Mouse (Mus musculus): ENCODE data around the gene Stac. TPM values are rescaled to one million over a fixed set of nuclear protein-coding genes. Genes with fewer than 3 reads are reported as not detected.

The Stac gene
- polyA plus RNA-seq, 1 experiment from 2014 or later, result 0.97 TPM

DNA sequence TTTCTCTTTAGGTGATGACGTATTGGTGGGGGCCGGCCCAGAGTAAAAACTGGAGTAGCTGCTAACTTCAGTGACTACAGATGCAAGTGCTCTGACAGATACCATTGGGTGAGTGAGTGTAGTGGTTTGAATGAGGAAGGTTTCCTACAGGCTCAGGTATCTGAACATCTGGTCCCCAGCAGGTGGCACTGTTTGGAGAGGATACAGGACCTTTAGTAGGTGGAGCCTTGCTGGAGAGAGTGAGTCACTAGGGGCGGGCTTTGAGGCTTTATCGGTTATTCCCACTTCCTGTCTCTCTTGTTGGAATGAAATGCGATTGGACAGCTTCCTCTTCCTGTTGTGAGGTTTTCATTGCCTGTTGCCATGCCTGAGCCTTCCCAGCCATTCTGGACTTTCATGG, 118.5 kb downstream of the Stac start:
- Histone ChIP-seq H3K9me3 (ENCODE audit: control insufficient read depth, low read length) (no peaks in the 10 kb centered on the region), H3K36me3 (ENCODE audit: control insufficient read depth, insufficient read depth, low read length) (no peaks in the 10 kb centered on the region), H3K4me2 (ENCODE audit: low read depth, low read length) (no peak overlapping the region), H3K4me3 (ENCODE audit: low read length) (no peak overlapping the region), H3K9ac (ENCODE audit: low read length) (no peak overlapping the region), H3K4me1 (replicated peaks; ENCODE audit: control insufficient read depth, insufficient read depth, low read length) (no peaks in the 10 kb centered on the region), H3K27me3 (ENCODE audit: control insufficient read depth, insufficient read depth, low read depth, low read length) (no peaks in the 10 kb centered on the region), H3K27ac (ENCODE audit: low read length) (no peak overlapping the region)
- 71% methylated on average over 5 of the region's 5 CpGs for WGBS
- ATAC-seq (ENCODE audit: low read depth), result no peak

DNA sequence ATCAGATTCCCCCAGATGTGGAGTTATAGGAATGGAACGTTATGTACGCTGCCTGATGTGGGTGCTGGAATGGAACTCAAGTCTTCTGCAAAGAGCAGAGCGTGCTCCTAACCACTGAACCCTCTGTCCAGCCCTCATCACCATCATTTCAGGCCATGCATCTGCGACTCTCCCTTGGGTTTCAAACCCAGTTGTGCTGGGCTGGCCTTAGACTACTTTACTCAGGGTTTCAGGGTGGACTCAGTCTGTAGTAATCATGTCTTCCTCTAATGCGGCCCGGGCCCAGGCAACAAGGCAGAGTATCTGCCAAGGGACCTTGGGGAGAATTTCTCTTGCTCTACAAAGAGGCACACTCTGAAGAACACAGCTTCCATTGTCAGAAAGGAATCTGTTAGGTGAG, 126.0 kb downstream of the Stac start:
- no peaks in the 10 kb centered on the region for H3K4me1 ChIP-seq (replicated peaks; ENCODE audit: control insufficient read depth, insufficient read depth, low read length)
- no peaks in the 10 kb centered on the region for H3K36me3 ChIP-seq (ENCODE audit: control insufficient read depth, insufficient read depth, low read length)
- H3K9me3 ChIP-seq (ENCODE audit: control insufficient read depth, low read length), result no peaks in the 10 kb centered on the region
- H3K27me3 ChIP-seq (ENCODE audit: control insufficient read depth, insufficient read depth, low read depth, low read length), result no peaks in the 10 kb centered on the region
- WGBS, result 92% methylated on average over 6 of the region's 6 CpGs
- no peak overlapping the region for H3K4me3 ChIP-seq (ENCODE audit: low read length)
- ATAC-seq (ENCODE audit: low read depth), result no peak
- H3K27ac ChIP-seq (ENCODE audit: low read length), result no peak overlapping the region
- no peak overlapping the region for H3K4me2 ChIP-seq (ENCODE audit: low read depth, low read length)
- no peak overlapping the region for H3K9ac ChIP-seq (ENCODE audit: low read length)

DNA sequence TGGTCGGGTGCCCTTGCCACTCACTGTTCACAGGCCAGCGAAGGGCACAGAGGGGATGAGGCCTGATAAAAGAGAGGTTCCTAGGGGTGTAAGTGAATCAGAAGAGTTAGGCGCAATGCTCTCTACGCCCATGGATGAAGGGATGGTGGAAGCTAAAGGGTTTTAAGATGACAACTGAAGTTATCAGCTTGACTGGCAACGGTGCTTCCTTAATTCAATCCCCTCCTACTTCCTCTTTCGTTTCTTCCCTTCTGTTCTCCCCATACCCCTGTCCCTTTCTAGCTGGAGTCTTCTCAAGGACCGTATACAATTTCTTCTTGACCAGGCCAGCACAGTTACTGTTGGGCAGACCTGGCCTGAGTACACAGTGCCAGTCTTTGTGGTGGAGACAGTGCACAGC, 126.9 kb downstream of the Stac start:
- H3K4me1 ChIP-seq (replicated peaks; ENCODE audit: control insufficient read depth, insufficient read depth, low read length), result no peaks in the 10 kb centered on the region
- no peak overlapping the region for H3K4me3 ChIP-seq (ENCODE audit: low read length)
- no peaks in the 10 kb centered on the region for H3K27me3 ChIP-seq (ENCODE audit: control insufficient read depth, insufficient read depth, low read depth, low read length)
- H3K36me3 ChIP-seq (ENCODE audit: control insufficient read depth, insufficient read depth, low read length), result no peaks in the 10 kb centered on the region
- no peak overlapping the region for H3K9ac ChIP-seq (ENCODE audit: low read length)
- H3K9me3 ChIP-seq (ENCODE audit: control insufficient read depth, low read length), result no peaks in the 10 kb centered on the region
- H3K4me2 ChIP-seq (ENCODE audit: low read depth, low read length), result no peak overlapping the region
- H3K27ac ChIP-seq (ENCODE audit: low read length), result no peak overlapping the region
- no peak for ATAC-seq (ENCODE audit: low read depth)
- WGBS, result 63% methylated on average over 7 of the region's 7 CpGs

DNA sequence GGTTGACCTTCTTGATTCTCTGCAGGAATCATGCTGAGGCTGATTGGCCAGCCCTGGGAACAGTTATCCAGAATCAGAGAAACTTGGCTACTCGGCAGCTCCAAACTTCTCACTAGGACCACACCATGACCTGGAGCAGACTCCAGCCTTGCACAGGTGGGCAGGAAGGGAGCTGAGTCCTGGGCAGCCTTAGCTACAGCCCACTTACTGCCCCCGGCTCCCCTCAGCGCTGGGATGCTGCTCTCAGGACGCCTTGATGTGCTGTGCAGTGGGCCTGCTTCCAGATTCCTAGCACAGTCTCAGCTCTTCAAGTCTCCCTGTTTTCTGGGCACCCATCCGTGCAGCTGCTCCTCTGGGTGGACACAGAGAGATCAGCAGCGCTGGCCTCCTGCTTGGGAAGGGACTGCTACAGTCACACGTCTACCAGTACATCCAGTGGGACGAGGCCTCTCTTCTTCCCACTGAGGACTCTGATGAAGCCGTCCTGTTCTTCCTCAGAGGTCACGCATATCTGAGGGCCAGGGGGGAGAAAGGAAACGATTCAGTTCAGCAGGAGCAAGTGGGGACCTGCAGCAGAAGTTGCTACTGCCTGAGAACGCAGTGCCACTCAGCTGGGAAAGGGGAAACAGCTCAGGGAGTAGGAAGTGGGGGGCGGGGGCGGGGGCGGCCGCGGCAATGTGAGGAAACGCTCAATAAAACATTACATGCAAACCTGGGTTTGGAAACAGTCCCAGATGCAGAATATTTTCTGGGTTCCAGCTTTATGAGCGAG, 127.7 kb downstream of the Stac start:
- H3K4me2 ChIP-seq (ENCODE audit: low read depth, low read length), result peak overlapping the region; percentile 28; the same call in 1 of the 2 replicates
- H3K9ac ChIP-seq (ENCODE audit: low read length), result no peak overlapping the region
- ATAC-seq (ENCODE audit: low read depth), result peak; percentile 38; the same call in 1 of the 2 replicates
- no peaks in the 10 kb centered on the region for H3K4me1 ChIP-seq (replicated peaks; ENCODE audit: control insufficient read depth, insufficient read depth, low read length)
- peak overlapping the region; percentile 9; the same call in 1 of the 2 replicates for H3K27ac ChIP-seq (ENCODE audit: low read length)
- H3K4me3 ChIP-seq (ENCODE audit: low read length), result no peak overlapping the region
- H3K27me3 ChIP-seq (ENCODE audit: control insufficient read depth, insufficient read depth, low read depth, low read length), result no peaks in the 10 kb centered on the region
- WGBS, result 38% methylated on average over 19 of the region's 19 CpGs
- H3K9me3 ChIP-seq (ENCODE audit: control insufficient read depth, low read length), result no peaks in the 10 kb centered on the region
- no peaks in the 10 kb centered on the region for H3K36me3 ChIP-seq (ENCODE audit: control insufficient read depth, insufficient read depth, low read length)

DNA sequence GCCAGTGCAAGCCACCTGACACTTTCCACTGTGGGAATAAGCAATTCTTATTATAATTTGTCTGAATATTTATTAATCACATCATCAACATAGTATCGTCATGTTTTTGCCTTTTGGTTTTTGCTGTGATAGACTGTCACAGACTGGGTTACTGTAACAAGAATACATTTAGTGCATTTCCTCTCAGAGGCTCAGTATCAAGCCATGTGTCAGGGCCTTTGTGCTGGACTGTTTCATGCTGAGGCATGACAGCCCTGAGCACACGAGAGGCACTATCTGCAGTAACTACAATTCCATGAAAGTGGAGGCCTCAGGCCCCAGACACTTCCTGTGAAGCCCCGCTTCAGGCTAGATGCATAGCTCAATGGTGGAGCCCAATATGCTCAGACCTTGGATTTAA, 133.4 kb downstream of the Stac start:
- H3K27me3 ChIP-seq (ENCODE audit: control insufficient read depth, insufficient read depth, low read depth, low read length), result no peaks in the 10 kb centered on the region
- H3K4me3 ChIP-seq (ENCODE audit: low read length), result no peak overlapping the region
- H3K27ac ChIP-seq (ENCODE audit: low read length), result no peak overlapping the region
- WGBS, result 61% methylated on average over 3 of the region's 3 CpGs
- ATAC-seq (ENCODE audit: low read depth), result no peak
- H3K4me1 ChIP-seq (replicated peaks; ENCODE audit: control insufficient read depth, insufficient read depth, low read length), result no peaks in the 10 kb centered on the region; the same call in 1 of the 2 replicates
- no peaks in the 10 kb centered on the region for H3K9me3 ChIP-seq (ENCODE audit: control insufficient read depth, low read length)
- H3K4me2 ChIP-seq (ENCODE audit: low read depth, low read length), result no peak overlapping the region
- H3K9ac ChIP-seq (ENCODE audit: low read length), result no peak overlapping the region
- H3K36me3 ChIP-seq (ENCODE audit: control insufficient read depth, insufficient read depth, low read length), result no peaks in the 10 kb centered on the region

DNA sequence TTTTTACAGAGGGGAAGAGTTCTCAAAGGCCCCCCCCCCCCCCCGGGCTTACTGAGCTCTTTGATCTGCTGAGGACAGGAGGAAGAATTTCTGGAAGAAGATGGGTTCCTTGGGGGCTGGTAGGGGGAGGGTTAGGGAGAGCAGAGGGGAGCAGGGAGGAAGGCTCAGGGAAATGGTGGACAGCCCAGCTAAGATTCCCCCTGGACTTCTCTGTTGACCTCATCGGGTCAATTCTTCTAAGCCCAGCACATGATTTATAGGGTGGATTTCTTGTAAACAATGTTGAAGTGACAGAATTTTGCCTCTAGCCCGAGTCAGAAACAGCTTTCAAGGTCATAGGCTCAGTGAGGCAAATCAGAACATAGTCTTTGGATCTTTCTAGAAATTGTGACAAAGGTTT, 137.3 kb downstream of the Stac start:
- Histone ChIP-seq H3K4me1 (replicated peaks; ENCODE audit: control insufficient read depth, insufficient read depth, low read length) (no peaks in the 10 kb centered on the region; the same call in 1 of the 2 replicates), H3K36me3 (ENCODE audit: control insufficient read depth, insufficient read depth, low read length) (no peaks in the 10 kb centered on the region)
- ATAC-seq (ENCODE audit: low read depth), result peak; percentile 79

DNA sequence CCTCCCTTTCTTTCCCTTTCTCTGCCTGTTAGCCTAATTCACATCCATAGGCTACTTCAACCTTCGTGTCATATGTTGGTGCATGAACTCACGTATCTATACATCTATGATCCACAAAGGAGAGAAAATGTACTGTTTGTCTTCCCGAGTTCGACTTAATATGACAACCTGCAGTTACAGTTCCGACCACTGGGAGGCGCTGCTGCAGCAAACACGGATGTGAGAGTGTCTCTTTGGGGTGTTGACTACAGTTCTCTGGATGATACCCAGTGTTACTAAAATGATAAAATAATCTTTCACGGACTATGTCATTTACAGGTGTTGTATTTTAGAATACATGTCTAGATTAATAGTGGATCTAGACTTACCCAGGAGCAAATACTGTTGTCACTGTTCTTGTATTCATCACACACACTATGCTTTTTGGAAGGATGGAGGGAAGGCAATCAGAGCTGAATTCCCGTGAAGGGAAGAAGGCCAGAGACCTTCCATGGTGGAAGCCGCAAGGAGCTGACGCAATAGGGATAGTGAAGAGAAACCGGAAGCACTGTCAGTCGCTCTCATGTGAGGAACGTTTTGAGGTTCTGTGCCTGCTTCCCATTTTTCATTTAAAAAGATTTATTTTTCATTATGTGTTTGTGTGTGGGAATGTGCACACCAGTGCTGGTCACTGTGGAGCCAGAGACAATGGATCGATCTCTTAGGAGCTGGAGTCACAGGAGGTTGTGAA, 138.5 kb downstream of the Stac start:
- 58% methylated on average over 15 of the region's 15 CpGs for whole genome bisulfite sequencing
- no peaks in the 10 kb centered on the region for H3K9me3 ChIP-seq (ENCODE audit: control insufficient read depth, low read length)
- no peak overlapping the region for H3K4me3 ChIP-seq (ENCODE audit: low read length)

More for the DNA sequence above, 137.3 kb downstream of the Stac start:
- no peak overlapping the region for H3K4me3 ChIP-seq (ENCODE audit: low read length)
- H3K27me3 ChIP-seq (ENCODE audit: control insufficient read depth, insufficient read depth, low read depth, low read length), result no peaks in the 10 kb centered on the region
- no peak overlapping the region for H3K27ac ChIP-seq (ENCODE audit: low read length)
- H3K9me3 ChIP-seq (ENCODE audit: control insufficient read depth, low read length), result no peaks in the 10 kb centered on the region
- no peak overlapping the region for H3K9ac ChIP-seq (ENCODE audit: low read length)
- 18% methylated on average over 3 of the region's 3 CpGs for WGBS
- no peak overlapping the region for H3K4me2 ChIP-seq (ENCODE audit: low read depth, low read length)

DNA sequence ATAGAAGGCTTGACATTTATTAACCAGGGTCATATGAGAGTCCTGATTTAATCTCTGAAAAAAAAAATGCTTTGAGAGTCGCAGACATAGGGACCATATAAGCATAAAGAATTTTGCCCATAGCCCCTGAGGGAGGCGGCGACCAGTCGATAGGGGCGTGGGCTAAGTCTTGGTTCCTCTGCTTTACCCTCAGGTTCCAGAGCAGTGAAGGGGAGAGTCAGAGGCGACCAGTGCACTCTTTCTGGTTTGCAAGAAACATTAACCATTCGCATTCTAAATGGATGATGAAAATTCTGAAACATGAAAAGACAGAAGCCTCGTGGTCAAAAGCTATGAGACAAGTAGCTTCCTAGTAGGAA, 139.2 kb downstream of the Stac start:
- no peak for ATAC-seq (ENCODE audit: low read depth)
- Histone ChIP-seq H3K4me3 (ENCODE audit: low read length) (no peak overlapping the region), H3K36me3 (ENCODE audit: control insufficient read depth, insufficient read depth, low read length) (no peaks in the 10 kb centered on the region), H3K9ac (ENCODE audit: low read length) (no peak overlapping the region), H3K4me1 (replicated peaks; ENCODE audit: control insufficient read depth, insufficient read depth, low read length) (no peaks in the 10 kb centered on the region; the same call in 1 of the 2 replicates), H3K27me3 (ENCODE audit: control insufficient read depth, insufficient read depth, low read depth, low read length) (no peaks in the 10 kb centered on the region), H3K4me2 (ENCODE audit: low read depth, low read length) (no peak overlapping the region), H3K27ac (ENCODE audit: low read length) (no peak overlapping the region), H3K9me3 (ENCODE audit: control insufficient read depth, low read length) (no peaks in the 10 kb centered on the region)
- WGBS, result 63% methylated on average over 8 of the region's 8 CpGs

More for the DNA sequence above, 138.5 kb downstream of the Stac start:
- H3K36me3 ChIP-seq (ENCODE audit: control insufficient read depth, insufficient read depth, low read length), result no peaks in the 10 kb centered on the region
- H3K27ac ChIP-seq (ENCODE audit: low read length), result no peak overlapping the region
- H3K9ac ChIP-seq (ENCODE audit: low read length), result no peak overlapping the region
- H3K27me3 ChIP-seq (ENCODE audit: control insufficient read depth, insufficient read depth, low read depth, low read length), result no peaks in the 10 kb centered on the region
- no peak for ATAC-seq (ENCODE audit: low read depth)
- H3K4me2 ChIP-seq (ENCODE audit: low read depth, low read length), result no peak overlapping the region
- H3K4me1 ChIP-seq (replicated peaks; ENCODE audit: control insufficient read depth, insufficient read depth, low read length), result no peaks in the 10 kb centered on the region; the same call in 1 of the 2 replicates

DNA sequence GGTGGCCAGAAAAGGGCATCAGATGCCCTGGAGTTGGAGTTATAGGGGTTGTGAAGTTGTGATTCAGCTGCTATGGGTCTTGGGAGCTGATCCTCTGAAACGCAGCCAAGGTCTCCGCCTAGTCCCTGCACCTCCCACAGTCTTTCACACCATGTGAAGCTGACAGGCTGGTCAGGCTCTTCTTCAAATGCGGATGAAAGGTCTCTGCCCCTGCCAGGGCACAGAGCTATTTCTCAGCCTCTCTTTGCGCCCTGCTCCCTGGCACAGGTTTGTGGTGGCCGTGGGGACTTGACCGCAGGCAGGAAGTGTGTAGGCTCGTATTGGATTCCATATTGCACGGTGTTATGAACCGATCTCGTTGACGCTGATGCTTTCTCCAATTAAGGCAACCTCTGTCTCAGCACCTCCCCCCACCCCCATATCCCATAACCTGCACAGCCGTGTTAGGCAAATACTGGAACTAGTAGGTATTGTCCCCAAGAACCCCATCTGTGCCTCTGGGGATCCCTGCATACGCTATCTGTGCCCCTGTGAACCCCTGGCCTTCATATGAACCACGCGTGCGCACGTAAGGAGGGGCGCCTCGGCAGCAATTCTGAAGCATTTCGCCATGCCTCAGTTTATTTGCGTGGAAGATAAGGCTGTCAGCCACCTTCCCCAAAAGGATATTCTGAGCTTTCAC, 139.7 kb downstream of the Stac start:
- Histone ChIP-seq H3K9me3 (ENCODE audit: control insufficient read depth, low read length) (no peaks in the 10 kb centered on the region), H3K9ac (ENCODE audit: low read length) (no peak overlapping the region), H3K4me3 (ENCODE audit: low read length) (no peak overlapping the region), H3K4me2 (ENCODE audit: low read depth, low read length) (no peak overlapping the region), H3K4me1 (replicated peaks; ENCODE audit: control insufficient read depth, insufficient read depth, low read length) (no peaks in the 10 kb centered on the region; the same call in 1 of the 2 replicates), H3K27ac (ENCODE audit: low read length) (no peak overlapping the region), H3K36me3 (ENCODE audit: control insufficient read depth, insufficient read depth, low read length) (no peaks in the 10 kb centered on the region), H3K27me3 (ENCODE audit: control insufficient read depth, insufficient read depth, low read depth, low read length) (no peaks in the 10 kb centered on the region)
- ATAC-seq (ENCODE audit: low read depth), result no peak
- WGBS, result 58% methylated on average over 21 of the region's 21 CpGs
